Mouse (Mus musculus) adrenal gland, adult 18-20 months (tissue): ENCODE measurements at regions not wholly inside any gene's neighbourhood (a gene's known extent, or its start where the extent isn't known, plus 50 kb on each side); places are given as distances from the start of the nearest gene placed in this dataset.
A peak's percentile ranks its signal among the peaks of the same experiment; 100 is the strongest.

Source experiments
- DNase-seq, 2 experiments: peaks; one replicate each; pipeline ENCODE4 v3.0.0; 2021 to 2022; ENCODE audit warnings: low spot score in 2 of 2

- no peak for DNase-seq
Observed at GRCm38 (mm10) chr11:90802569-90803363, 114.6 kb upstream of the Tom1l1 start.

DNA sequence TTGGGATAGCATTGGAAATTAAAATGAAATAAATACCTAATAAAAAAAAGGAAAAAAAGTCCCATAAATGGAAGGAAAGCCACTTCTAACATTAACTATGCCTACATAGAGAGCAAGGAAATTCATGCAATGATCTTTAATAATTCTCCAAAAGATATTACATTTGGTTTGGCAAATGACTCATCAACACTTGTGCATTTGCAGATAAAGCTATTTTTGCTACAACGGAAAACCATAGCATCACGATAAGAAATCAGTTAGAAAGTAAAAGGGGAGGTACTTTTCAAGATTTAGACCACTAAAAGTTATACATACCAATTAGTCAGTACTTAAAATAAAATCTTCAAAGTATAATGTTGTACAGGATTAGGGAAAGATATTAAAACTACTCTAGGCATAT, 109.4 kb upstream of the Tom1l1 start:
- no peak for DNase-seq

- DNase-seq, result no peak
Observed at GRCm38 (mm10) chr11:90783537-90783936, 95.4 kb upstream of the Tom1l1 start.

DNA sequence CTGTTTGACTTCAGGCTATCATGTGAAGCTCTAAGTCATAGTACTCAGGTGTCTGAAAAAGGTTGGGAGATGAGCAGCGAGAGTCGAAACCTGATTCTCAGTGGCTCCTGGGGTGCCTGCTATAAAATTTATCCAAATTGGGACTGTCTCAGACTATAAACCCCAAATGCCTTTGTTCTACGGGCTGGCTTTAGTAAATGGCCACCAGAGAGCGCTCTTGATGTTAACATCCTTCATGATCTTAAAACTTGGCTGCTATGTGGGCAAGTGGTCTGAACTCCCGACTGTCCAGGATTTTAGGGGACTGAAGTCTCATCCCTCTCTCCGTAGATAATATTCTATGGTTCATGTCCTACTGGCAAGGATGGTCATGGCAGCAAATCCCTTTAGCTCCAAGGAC, 94.8 kb upstream of the Tom1l1 start:
- DNase-seq, result peak in 1 of 2 experiments; percentile 4

DNA sequence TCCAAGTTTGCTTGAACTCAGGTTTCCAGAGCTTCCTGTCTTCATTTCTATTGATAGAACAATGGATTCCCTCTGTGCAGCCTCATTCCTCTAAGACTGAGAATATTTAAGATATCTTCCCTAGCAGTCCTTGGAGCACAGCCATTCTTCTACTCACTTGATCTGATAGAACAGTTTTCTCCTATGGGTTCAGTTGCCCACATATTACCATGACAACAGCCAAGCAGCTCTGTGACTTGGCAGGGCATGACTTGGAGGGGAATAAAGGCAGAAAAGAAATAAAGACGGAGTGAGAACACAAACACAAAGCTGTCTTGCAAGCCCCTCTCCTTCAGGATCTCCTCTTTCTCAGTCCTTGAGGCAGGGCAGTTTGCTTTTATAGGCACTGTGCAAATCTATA, 87.6 kb upstream of the Tom1l1 start:
- no peak for DNase-seq

DNA sequence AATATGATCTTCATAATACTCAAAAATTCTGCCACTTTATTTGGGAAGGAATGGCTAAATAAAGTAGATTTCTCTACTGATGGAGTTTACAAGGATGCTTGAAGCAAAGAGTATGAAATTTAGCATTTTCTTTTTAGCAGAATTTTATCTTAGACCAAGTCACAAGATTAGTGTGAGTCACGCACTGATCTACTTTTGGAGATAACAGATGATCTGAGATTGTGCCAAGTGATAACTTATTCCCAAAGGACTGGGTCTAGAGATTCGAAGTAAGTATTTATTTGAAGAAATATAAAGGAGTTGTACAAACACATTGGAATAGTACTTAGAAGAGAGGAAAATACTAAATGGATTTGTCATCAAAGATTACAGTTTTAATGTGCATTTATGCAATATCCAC, 67.8 kb upstream of the Tom1l1 start:
- DNase-seq, result no peak

GRCm38 (mm10) chr11:90748448-90748847, 60.3 kb upstream of the Tom1l1 start:
- DNase-seq, result no peak

- no peak for DNase-seq
Observed at GRCm38 (mm10) chr11:90741952-90742617, 53.9 kb upstream of the Tom1l1 start.

- DNase-seq, result no peak
Observed at GRCm38 (mm10) chr11:90739501-90739900, 51.3 kb upstream of the Tom1l1 start.

GRCm38 (mm10) chr11:90738741-90739140, 50.6 kb upstream of the Tom1l1 start:
- DNase-seq, result no peak
